Mouse (Mus musculus) kidney, postnatal 0 days (tissue): ENCODE data around the gene Rsbn1. TPM values are rescaled to one million over a fixed set of nuclear protein-coding genes. Genes with fewer than 3 reads are reported as not detected.

ENCODE experiments used
- ATAC-seq: fragments of 200-750 bp; cut with Nextera tagmentation; replicated peaks from 2 replicates; pipeline ENCODE4 v1.8.0; 2017; ENCODE audit warnings: low read depth, moderate number of reproducible peaks, moderate TSS enrichment, moderate library complexity; ENCODE audit not compliant: low FRiP score
- DNase-seq: peaks from one replicate; pipeline ENCODE4 v3.0.0-alpha.2; 2016; ENCODE audit warnings: low spot score
- H3K27ac ChIP-seq: fragments of 300-500 bp; sonication (generic); 2 replicates; pipeline ENCODE4 v1.5.1; 2014; ENCODE audit warnings: mild to moderate bottlenecking
- H3K27me3 ChIP-seq: fragments of 300-500 bp; sonication (generic); 2 replicates; pipeline ENCODE4 v1.6.1; 2014; ENCODE audit warnings: low read length, mixed read lengths; ENCODE audit not compliant: insufficient read depth
- H3K36me3 ChIP-seq: fragments of 300-500 bp; sonication (generic); 2 replicates; pipeline ENCODE4 v1.6.1; 2014; ENCODE audit warnings: low read length, mixed read lengths; ENCODE audit not compliant: insufficient read depth
- H3K4me1 ChIP-seq: fragments of 300-500 bp; sonication (generic); replicated peaks from 2 replicates; pipeline ENCODE4 v1.6.1; 2014; ENCODE audit warnings: antibody characterized with exemption, low read length, mixed read lengths; ENCODE audit not compliant: insufficient read depth
- H3K4me2 ChIP-seq: fragments of 300-500 bp; sonication (generic); 2 replicates; pipeline ENCODE4 v1.6.1; 2014; ENCODE audit warnings: mild to moderate bottlenecking, low read length, moderate library complexity, mixed read lengths
- H3K4me3 ChIP-seq: fragments of 300-500 bp; sonication (generic); replicated peaks from 2 replicates; pipeline ENCODE4 v1.5.1; 2014; ENCODE audit warnings: low read depth, low read length
- H3K9ac ChIP-seq: fragments of 300-500 bp; sonication (generic); 2 replicates; pipeline ENCODE4 v1.6.1; 2014; ENCODE audit warnings: low read depth, low read length
- H3K9me3 ChIP-seq: fragments of 300-500 bp; sonication (generic); replicated peaks from 2 replicates; pipeline ENCODE4 v1.6.1; 2016; ENCODE audit warnings: low read length, inconsistent platforms, mixed read lengths
- CTCF ChIP-seq: IDR thresholded peaks from 2 replicates; pipeline ENCODE4 v1.5.1; 2016; ENCODE audit warnings: antibody characterized with exemption, low read depth, mild to moderate bottlenecking, moderate library complexity
- WGBS: fragments of 180-500 bp; shearing (Covaris S2); extraction: QIAGEN DNeasy Blood & Tissue Kit; methylation state at CpG from one replicate; pipeline ENCODE4 v1.1.7; 2014; 5-methylcytosine and 5-hydroxymethylcytosine counted together
- polyA plus RNA-seq: library from polyadenylated mRNA; unstranded; fragments of >200 nt; fragmentation: Nextera tagmentation; extraction: Ambion mirVana; gene quantifications from 2 replicates; pipeline ENCODE4 v1.2.1, GENCODE M21; 2015

Rsbn1 gene
- polyA plus RNA-seq = 10.8 and 11.4 TPM in 2 replicates

- WGBS = under 1% methylated on average over 52 of the region's 55 CpGs
- H3K4me1 ChIP-seq = 0 out of 2 replicates have a peak, but pooled peaks cover 4% of the 10 kb centered on the region
These were observed at the start of gene Rsbn1 for GRCm38 (mm10) chr3:103914010-103914669. Gene Rsbn1 (plus strand): TSS chr3:103914120.

GRCm38 (mm10) chr3:103864200-103864599 is 49.7 kb upstream of the Rsbn1 start:
- TF ChIP-seq CTCF = no peak
- H3K36me3 ChIP-seq = no peaks in the 10 kb centered on the region
- H3K4me2 ChIP-seq = no peak overlapping the region
- no peak overlapping the region for H3K9ac ChIP-seq
- 74% methylated on average over 6 of the region's 6 CpGs for WGBS
- H3K4me3 ChIP-seq = no peak overlapping the region
- DNase-seq = no peak
- no peaks in the 10 kb centered on the region for H3K27me3 ChIP-seq
- H3K9me3 ChIP-seq = no peaks in the 10 kb centered on the region
- ATAC-seq = no peak
- H3K4me1 ChIP-seq = no peaks in the 10 kb centered on the region
- H3K27ac ChIP-seq = no peak overlapping the region

More at GRCm38 (mm10) chr3:103914010-103914669, at the start of gene Rsbn1:
- ATAC-seq (peak; percentile 100), DNase-seq (peak; percentile 99)
- Histone ChIP-seq H3K36me3 (no peaks in the 10 kb centered on the region), H3K27me3 (no peaks in the 10 kb centered on the region), H3K4me3 (peak within 1 kb of the TSS; percentile 95), H3K9me3 (no peaks in the 10 kb centered on the region), H3K4me2 (peak within 1 kb of the TSS; percentile 74), H3K27ac (peak within 1 kb of the TSS; percentile 91), H3K9ac (peak within 1 kb of the TSS; percentile 96)
- TF ChIP-seq CTCF = peak; percentile 1; the same call in 1 of the 2 replicates

- 81% methylated on average over 5 of the region's 5 CpGs for WGBS
- TF ChIP-seq CTCF = no peak
- Histone ChIP-seq H3K4me1 (no peaks in the 10 kb centered on the region), H3K36me3 (no peaks in the 10 kb centered on the region), H3K9me3 (no peaks in the 10 kb centered on the region), H3K27me3 (no peaks in the 10 kb centered on the region), H3K27ac (no peak overlapping the region), H3K4me3 (no peak overlapping the region), H3K9ac (no peak overlapping the region), H3K4me2 (no peak overlapping the region)
- ATAC-seq = no peak
- no peak for DNase-seq
These were observed 46.4 kb upstream of the Rsbn1 start for GRCm38 (mm10) chr3:103867424-103867971.

GRCm38 (mm10) chr3:103868008-103868407 is 45.9 kb upstream of the Rsbn1 start:
- Histone ChIP-seq H3K4me3 (no peak overlapping the region), H3K9me3 (no peaks in the 10 kb centered on the region), H3K9ac (no peak overlapping the region), H3K4me1 (no peaks in the 10 kb centered on the region), H3K4me2 (no peak overlapping the region), H3K36me3 (no peaks in the 10 kb centered on the region), H3K27me3 (no peaks in the 10 kb centered on the region), H3K27ac (no peak overlapping the region)
- TF ChIP-seq CTCF = no peak
- DNase-seq = no peak
- 77% methylated on average over 4 of the region's 4 CpGs for WGBS
- no peak for ATAC-seq

GRCm38 (mm10) chr3:103872663-103873098 is 41.2 kb upstream of the Rsbn1 start:
- 41% methylated on average over 3 of the region's 3 CpGs for WGBS
- H3K4me2 ChIP-seq = no peak overlapping the region
- no peaks in the 10 kb centered on the region for H3K9me3 ChIP-seq
- no peak overlapping the region for H3K4me3 ChIP-seq
- TF ChIP-seq CTCF = no peak
- no peak for DNase-seq
- no peak overlapping the region for H3K27ac ChIP-seq
- no peak overlapping the region for H3K9ac ChIP-seq
- H3K4me1 ChIP-seq = no peaks in the 10 kb centered on the region
- no peaks in the 10 kb centered on the region for H3K36me3 ChIP-seq
- H3K27me3 ChIP-seq = no peaks in the 10 kb centered on the region
- ATAC-seq = no peak

GRCm38 (mm10) chr3:103874329-103874728 is 39.6 kb upstream of the Rsbn1 start:
- no peak overlapping the region for H3K9ac ChIP-seq
- H3K4me3 ChIP-seq = no peak overlapping the region
- H3K4me2 ChIP-seq = no peak overlapping the region
- no peaks in the 10 kb centered on the region for H3K4me1 ChIP-seq
- WGBS = 72% methylated on average over 7 of the region's 7 CpGs
- DNase-seq (no peak), ATAC-seq (no peak)
- H3K27me3 ChIP-seq = no peaks in the 10 kb centered on the region
- no peak for TF ChIP-seq CTCF
- H3K27ac ChIP-seq = no peak overlapping the region
- no peaks in the 10 kb centered on the region for H3K36me3 ChIP-seq
- no peaks in the 10 kb centered on the region for H3K9me3 ChIP-seq
